Mouse (Mus musculus): ENCODE results near the gene Rgs9bp.
"Not testable (repeated sequence)": the region's sequence is repeated elsewhere in the genome, so short reads cannot be mapped to it uniquely, and the experiment has no call there.

The Rgs9bp gene

DNA sequence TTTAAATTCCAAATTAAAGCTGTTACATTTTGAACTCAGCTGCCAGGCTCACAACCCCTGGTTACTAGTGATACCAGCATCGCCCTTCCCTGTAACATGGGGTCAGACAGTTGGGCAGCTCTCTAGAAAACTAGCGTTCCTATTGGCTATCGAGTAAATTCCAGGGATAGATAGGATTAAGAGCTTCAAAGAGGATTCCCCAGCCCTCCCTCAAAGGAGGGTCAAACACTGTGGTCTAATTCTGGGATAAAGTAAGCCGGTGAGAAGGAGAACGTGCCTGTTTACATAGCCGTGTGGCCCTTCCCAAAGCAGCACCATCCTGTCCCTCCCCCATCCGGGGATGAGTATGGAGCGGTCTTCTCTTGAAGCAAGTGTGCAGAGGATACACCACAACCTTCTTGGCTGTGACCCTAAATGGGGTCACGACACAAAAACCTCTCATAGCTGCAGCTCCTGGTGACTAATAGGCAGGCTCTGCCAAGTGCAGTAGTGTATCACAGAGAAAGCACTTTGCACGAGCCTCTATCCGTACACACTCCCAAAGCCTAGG lies 1.8 kb downstream of the Rgs9bp start:
- DNase-seq (ENCODE audit: low spot score), result no peak

DNA sequence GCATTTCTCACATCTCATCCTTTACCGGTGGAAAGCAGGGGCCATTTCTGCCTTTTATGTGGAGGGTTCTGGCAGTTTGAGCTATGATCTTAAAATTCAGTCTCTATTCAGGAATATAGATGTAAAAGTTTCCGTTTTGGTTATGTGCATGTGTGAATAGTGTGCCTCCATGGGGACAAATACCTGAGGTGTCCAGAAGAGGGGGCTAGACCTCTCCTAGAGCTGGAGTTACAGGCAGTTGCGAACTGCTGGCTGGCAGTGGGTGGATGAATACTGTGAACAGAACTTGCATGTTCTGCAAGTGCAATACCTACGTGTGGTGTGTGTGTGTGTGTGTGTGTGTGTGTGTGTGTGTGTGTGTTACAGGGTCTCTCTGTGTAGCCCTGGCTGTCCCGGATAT lies 2.7 kb downstream of the Rgs9bp start:
- DNase-seq (ENCODE audit: low spot score), result no peak

DNA sequence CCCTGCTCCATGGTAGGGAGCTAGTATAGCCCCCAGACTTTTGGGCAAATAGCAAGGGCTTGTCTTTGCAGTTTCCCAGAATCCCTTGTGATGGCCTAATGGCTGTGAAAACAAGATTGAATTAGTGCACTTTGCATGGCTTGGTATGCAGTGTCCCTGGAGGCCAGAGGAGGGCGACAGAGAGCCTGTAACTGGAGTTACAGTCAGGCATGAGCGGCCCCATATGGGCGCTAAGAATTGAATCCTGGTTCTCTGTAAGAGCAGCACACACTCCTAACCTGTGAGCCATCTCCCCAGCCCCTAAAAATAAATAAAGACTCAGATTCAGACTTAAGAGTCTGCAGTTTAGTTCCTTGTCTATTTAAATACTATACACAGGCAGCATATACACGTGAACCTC lies 5.5 kb downstream of the Rgs9bp start:
- peak; percentile 17 for DNase-seq (ENCODE audit: low spot score)

DNA sequence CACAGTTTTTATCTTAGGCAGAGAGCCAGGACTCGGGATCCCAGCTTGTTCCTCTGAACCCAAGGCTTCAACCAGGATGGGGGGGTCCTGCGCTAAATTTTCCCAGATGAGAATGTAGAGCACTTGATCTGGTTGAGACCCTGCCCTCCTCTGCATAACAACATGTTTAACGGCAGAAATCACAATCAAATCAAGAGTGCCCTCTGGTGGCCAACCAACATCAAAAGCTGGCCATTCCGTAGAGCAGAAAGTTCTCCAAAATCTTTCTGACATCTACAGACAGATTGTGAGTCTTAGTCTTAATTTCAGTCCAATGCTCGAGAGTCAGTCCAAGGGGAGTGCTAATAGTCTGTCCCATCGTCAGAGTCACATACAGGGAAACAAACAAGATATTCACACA lies 14.5 kb downstream of the Rgs9bp start:
- DNase-seq (ENCODE audit: low spot score), result not testable (repeated sequence)

DNA sequence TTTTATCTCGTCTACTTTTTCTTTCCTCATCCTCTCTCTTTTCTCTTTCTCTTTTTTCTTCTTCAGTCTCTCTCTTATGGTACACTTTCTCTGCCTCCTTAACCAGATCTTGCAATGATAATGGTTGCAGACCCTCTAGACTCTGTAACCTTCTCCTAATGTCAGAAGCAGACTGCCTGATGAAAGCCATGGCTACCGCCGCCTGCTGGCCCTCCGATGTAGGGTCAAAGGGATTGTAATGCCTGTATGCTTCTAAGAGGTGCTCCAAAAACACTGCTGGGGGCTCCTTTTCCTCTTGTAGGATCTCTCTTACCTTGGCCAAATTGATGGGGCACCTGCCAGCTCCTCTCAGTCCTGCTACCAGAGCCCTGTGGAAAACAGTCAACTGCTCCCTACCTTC lies 15.7 kb downstream of the Rgs9bp start:
- not testable (repeated sequence) for DNase-seq (ENCODE audit: low spot score)

DNA sequence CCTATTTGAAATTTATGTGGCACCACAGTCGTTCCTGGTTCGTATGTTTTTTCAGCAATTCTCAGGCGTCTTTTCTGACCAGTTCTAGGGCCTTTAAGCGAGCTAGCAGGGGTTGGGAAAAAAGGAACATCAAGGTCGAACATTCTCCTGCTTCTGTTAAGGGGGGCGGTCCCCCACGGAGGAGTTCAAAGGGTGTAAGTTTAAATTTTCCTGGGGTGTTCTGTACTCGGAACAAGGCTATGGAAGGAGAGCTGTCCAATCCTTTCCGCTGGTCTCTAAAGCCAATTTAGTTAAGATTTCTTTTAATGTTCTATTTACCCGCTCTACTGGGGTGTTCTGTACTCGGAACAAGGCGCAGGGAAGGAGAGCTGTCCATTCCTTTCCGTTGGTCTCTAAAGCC lies 19.4 kb downstream of the Rgs9bp start:
- not testable (repeated sequence) for DNase-seq (ENCODE audit: low spot score)

DNA sequence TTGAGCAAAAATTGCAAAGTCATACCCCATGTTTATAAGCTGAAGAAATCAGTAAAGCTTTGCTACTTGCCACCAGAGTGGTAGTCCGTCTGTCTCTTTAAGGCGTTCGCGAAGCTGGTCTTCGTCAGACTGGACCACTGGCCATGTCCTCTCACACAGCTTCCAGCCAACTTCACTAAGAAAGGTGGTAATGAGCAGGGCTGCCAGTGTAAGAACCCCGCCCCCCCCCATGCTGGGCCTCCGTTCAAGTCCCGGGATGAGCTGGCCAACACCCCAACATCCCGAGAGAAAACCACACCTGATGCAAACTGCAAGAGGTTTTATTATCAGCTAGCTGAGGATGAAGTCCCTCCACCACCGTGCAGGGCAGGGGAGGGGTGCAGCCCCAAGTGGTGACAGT lies 20.5 kb downstream of the Rgs9bp start:
- not testable (repeated sequence) for DNase-seq (ENCODE audit: low spot score)

DNA sequence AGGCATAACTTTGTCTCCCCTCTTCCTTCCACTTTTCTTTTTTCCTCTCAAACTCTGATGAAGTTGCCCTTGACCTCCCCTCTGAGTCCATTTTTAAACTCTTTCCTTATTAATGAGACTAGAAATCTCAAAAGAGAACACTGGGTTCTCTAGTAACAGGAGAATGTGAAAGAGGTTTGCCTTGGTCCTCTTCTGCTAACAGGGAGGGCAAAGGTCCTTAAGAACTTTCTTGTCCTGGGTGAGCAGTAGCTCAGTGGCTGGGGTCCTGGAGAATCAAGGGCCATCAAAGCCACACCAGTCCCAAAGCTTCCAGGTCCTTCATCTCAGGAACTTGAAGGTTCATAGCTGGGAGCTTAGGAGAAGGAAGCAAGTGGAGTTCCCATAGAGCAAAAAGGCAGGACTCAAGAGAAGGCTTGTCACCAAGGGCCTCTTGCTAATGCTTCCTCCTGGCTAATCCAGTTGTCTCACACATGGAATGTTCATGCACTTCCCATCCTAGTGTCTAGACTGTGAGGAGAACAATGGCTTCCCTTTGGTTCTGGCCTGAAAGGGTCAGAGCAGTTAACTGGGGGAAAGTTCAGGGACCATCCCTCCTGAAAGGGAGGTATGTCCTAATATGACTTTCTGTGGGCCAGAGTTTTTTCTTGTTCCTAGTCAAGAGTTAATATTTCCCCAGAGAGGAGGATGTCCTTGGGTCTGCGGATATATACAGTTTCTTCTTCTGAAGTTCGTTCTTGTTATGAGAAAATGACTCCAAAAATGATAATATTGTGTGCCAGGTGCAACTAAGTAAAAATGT lies 21.1 kb downstream of the Rgs9bp start:
- no peak for DNase-seq (ENCODE audit: low spot score)

DNA sequence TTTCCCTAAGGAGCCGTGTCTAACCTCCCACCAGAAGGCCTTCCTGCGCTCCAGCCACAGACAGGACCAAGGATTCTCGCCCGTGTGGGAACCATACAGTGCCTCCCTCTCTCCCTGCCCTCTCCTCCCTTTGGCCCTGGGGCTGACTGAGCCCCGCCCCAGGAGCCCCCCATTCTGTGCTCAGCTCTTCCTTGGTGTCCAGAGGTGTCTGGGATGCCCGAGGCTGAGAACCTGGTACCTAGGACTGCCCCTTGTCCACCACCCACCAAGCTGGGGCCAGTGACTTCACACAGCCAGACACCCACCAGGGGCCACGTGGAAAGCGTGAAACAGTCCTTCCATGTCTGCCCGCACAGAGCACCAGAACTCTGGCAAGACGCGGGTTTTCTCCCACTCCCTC lies 22.3 kb downstream of the Rgs9bp start:
- no peak for DNase-seq (ENCODE audit: low spot score)

DNA sequence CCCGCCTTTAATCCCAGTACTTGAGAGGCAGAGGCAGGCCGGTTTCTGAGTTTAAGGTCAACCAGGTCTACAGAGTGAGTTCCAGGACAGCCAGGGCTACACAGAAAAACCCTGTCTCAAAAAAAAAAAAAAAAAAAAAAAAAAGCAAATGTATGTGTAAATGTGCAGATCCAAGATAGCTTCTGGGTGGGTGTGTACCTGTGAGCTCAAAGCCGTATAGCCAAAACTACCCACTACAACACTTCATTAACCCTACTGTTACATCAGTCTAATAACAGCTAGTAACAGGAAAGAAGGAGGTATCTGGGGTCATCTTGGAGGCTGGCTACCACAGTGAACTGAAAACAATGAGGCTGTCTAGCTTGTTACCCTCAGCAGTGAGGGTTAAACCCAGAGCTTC lies 25.5 kb downstream of the Rgs9bp start:
- no peak for DNase-seq (ENCODE audit: low spot score)

DNA sequence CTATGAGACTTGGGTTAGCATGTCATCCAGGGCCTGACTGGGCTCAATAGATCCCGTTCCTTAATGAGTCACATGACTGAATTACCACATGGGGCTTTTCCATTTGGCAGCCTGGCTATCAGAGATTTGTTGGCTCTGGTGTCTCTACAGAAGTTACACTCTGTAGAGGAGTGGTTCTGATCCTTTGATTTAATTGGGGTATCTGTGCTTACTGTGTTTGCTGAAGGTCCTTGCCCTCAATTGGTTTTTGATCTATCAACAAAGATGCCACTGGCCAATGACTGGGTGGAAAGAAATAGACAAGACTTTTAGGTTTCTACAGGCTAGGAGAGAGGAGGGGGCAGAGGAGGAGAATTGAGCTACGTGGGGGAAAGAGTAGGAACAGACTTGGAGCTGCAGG lies 26.7 kb downstream of the Rgs9bp start:
- DNase-seq (ENCODE audit: low spot score), result no peak

DNA sequence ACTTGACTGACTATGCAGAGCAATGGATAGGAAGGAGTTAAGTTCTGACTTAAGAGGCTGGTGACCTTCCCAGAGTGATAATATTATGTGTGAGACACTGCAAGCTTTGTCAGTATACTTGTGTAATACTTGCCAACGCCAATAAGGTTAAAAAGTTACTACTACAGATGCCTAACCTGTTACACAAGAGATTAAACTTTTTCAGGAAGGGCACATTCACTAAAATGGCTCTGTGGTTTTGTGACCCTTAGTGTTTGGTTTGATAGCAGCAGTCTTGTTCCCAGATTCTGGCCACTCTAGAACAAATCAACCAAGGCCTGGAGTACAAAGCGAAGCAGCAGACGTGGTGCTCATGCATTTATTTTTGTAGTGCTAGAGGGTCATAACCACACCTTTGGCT lies 27.8 kb downstream of the Rgs9bp start:
- no peak for DNase-seq (ENCODE audit: low spot score)

DNA sequence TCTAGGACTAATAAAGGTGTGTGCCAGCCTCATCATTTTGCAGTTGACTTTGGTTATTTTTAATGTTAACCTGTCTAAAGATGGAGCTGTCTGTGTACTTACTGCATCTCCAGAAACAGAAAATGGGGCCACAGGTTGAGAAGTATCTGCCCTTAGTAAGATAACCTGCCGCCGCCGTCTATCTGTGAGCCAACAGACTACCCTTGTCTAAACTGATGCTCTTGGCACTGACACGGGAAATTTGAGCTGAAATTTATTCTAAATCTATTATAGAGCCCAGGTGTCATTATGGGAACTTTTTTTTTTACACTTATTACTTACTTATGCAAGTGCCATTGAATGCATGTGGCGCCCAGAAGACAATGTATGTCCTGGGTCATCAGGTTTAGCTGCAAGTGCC lies 28.5 kb downstream of the Rgs9bp start:
- no peak for DNase-seq (ENCODE audit: low spot score)

DNA sequence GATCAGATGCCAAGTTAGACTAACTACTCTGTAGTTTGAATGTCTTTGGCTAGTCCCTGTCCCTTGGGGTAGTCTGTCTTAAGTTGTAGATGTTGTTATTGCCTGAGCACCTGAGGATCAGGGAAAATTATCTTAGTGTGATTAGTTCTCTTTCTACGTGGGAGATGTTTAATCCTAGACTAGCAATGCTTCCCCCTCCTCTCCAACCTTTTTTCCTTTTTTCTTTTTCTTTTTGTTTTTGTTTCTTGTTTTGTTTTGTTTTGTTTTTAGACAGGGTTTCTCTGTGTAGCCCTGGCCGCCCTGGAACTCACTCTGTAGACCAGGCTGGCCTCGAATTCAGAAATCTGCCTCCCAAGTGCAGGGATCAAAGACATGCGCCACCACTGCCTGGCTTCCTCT lies 29.2 kb downstream of the Rgs9bp start, which contains the start of gene Nudt19:
TSS of gene Nudt19 (minus strand) at position 100 of the 399 bp plus-strand sequence.
- no peak for DNase-seq (ENCODE audit: low spot score)

DNA sequence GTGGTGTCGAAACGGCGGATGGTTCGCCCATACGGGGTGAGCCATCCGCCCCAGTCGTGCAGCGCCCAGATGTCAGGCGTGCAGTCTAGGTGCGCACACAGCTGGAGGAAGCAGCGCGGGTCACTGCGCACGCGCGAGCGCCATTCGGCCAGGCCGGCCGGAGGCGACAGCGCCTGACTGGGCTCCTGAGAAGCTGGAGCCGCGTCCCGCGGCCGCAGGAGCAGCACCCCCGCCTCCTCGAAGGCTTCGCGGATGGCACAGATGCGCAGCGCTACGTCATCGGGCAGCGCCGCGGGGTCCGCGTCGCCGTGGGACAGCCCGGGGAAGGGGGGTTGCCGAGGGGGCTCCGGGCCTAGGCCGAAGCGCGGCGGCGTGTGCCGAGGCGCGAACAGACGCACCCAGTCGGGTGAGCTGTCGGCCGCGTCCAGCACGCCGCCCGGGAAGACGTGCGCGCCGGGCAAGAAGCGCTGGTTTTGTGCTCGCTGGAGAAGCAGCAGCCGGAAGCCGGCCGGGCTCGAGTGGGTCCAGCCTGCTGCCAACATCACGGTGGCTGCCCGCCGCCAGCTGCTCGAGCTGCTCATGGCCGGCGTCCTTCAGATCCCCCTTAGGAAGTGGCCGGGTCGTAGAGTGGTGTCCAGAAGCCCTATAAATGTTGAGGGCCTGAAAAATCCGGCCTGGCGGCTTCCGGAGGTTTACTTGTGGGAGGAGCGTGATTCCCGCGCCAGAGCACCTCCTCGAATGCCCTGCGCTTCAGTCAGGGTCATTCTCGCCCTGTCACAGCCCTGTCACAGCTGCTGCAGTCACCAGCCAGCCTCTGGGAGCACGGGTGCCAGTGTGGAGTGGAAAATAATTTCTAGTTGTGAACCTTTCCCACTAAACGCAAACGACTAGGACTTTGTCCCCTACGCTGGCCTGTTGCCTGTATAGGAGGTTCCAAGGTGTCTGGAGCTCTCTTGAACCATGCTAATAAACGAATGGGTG lies 29.9 kb downstream of the Rgs9bp start:
- DNase-seq (ENCODE audit: low spot score), result peak; percentile 75

DNA sequence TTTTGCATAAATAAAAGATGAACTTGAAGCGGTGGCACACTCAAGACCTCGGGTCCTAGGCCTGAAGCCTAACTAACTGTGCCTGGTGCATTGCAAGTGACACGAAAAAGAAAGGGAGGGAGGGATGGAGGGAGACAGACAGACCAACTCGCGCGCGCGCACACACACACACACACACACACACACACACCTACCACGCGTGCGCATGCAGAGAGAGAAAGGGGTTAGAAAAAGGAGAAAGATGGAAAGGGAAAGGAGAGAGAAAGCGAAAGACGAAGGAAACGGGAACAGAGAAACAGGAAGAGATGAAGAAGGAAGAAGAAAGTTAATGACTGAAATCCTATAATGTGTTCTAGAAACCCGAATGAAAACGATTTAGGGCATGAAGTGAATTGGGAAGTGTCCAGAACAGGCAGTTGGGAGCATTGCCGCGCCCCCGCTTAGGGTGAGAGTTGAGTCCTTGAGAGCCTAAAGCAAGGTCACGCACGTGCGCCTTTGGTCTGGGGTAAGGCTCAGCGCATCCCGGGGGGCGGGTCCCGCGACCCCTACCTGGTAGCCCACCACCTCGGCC lies 30.7 kb downstream of the Rgs9bp start:
- DNase-seq (ENCODE audit: low spot score), result peak; percentile 51

DNA sequence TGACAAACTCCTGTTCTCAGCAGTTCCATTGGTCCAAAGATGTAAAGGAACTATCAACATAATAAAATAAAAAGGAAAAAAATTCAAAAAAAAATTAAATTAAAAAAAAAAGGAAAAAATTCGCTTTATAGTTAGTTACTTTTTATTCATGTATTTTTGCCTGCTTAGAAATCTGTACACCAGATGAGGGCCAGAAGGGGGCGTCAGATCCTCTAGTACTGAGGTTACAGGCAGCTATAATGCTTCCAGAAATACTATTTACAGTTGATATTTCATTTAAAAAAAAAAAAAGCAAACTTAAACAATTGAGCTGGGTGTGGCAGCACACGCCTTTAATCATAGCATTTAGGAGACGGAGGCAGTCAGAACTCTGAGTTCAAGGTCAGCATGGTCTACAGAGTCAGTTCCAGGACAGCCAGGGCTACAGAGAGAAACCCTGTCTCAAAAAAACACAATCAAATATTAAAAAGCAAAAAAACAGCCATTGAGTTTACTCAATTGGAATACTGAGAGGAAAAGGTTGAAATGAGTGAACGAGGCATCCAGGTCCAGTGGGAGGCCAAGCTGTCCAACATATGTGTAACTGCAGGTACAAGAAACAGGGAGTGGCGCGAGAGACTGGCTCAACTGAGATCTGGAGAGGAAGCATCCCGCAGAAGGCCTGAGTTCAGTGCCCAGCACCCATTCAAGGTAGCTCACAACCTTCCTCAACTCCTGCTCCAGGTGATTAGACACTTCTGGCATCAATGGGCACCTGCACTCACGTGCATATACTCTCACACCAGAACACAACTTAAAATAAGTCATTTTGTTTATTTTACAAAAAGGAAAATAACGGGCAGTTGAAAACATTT lies 31.4 kb downstream of the Rgs9bp start:
- peak; percentile 37 for DNase-seq (ENCODE audit: low spot score)

DNA sequence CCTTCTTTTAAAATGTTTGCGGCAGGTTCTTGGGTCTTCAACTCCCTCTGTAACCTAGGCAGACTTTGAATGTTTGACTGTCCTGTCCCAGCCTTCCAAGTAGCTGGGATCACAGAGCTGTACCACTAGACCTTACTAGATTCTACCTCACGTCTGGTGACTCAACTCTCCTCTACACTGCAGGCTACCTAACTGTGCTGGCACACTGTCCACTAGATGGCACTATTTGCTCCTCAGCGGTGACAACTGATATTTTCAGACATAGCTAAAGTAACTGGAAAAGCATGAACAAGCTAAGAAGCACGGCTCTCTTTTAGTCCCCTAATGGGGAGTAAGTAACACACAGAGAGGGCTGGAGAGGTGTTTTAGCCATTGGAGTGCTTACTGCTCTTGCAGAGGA lies 39.5 kb downstream of the Rgs9bp start:
- peak; percentile 62 for DNase-seq (ENCODE audit: low spot score)

DNA sequence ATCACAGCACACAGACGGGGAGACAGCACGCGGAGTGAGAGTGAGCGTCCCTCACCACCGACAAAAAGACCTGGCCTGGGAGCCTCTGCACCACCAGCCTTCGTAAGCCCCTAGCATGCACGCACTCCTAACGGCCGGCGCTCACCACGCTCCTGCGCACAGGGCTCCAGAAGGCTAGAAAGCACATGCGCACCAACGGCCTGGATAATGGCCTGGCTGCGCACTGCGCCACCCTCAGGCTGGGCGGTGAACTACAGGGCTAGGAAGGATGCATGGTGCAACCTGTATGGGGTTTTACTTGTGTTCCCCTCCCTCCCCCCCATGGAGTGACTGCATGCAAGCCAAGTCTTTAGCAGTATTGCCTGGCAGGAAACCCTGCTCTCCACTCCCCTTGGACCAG lies 47.8 kb downstream of the Rgs9bp start, which contains the start of gene Tdrd12:
TSS of gene Tdrd12 (minus strand) at position 184 of the 400 bp plus-strand sequence.
- no peak for DNase-seq (ENCODE audit: low spot score)

DNA sequence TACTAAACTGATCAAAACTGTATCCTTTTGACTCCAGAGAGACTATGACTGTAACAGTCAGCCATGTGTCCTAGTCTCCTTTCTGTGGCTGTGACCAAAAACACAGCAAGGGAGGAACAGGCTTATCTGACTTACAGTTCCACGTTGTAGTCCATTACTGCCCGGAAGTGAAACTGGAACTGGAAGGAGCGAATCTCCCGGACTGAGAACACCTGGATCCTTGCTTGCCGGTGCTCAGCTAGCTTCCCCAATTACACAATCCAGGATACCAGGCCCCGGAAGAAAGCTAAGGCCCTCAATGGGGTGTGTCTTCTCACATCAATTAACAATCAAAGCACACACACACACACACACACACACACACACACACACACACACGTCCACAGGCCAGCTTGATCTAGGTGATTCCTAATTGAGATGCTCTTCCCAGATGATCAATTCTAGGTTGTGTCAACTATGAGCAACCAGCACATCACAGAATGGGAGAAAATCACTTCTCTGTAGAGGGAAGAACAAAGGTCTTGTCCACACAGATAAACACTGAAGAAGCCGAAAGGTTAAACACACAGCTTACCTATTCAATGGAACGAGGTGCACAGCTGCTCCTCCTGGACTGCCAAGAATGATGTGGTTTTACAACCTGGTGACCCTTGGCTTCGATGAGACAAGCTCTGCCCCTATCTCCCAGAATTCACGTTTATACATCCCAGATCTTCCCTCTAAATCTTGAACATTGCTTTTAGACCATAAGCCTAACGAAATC lies 49.5 kb downstream of the Rgs9bp start:
- no peak for DNase-seq (ENCODE audit: low spot score)

Measured in adipocyte (in vitro differentiated cells).